Mouse (Mus musculus): Measurements from ENCODE around the gene Kirrel3. TPM values are rescaled to one million over a fixed set of nuclear protein-coding genes. Genes with fewer than 3 reads are reported as not detected.

Gene Kirrel3
- total RNA-seq, 2 experiments from 2014 or later: 59.8 to 62.6 TPM

- no peak for DNase-seq (ENCODE audit: extremely low spot score in 1 of 2, low spot score in 2 of 2)
These were observed 119.8 kb downstream of the Kirrel3 start for GRCm38 (mm10) chr9:34605486-34605885.

DNA sequence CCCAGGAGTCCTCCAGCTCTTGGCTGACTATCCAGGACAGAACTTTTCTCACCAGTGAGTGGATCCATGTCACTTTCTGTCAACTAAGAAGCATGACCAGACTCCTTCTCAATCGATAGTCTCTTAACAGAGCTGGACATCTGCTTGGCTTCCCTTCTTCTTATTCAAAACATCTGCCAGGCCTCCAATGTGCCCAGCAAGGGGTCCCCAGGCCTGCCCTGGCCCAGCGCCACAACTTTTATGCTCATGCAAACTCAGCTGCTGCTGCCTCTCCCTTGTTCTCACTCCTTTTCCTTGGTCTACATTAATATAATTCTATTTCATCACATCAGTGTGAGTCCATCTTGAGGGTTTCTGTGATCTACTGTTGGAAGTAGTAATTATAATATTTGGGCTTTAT is 122.3 kb downstream of the Kirrel3 start:
- intact Hi-C loops (cut with DNase I): no loop called here
- Histone ChIP-seq H3K4me3 (no peak overlapping the region), H3K27ac (no peak overlapping the region)
- no peak for DNase-seq (ENCODE audit: extremely low spot score in 1 of 2, low spot score in 2 of 2)
- no peak for TF ChIP-seq CTCF (IDR thresholded peaks at IDR 0.05)

More at GRCm38 (mm10) chr9:34605486-34605885, 119.8 kb downstream of the Kirrel3 start:
- Histone ChIP-seq H3K27ac (no peak overlapping the region), H3K4me3 (no peak overlapping the region)
- intact Hi-C loops (cut with DNase I): no loop called here
- TF ChIP-seq CTCF (IDR thresholded peaks at IDR 0.05): no peak

- no peak for TF ChIP-seq CTCF (IDR thresholded peaks at IDR 0.05)
- DNase-seq (ENCODE audit: extremely low spot score in 1 of 2, low spot score in 2 of 2): no peak
- intact Hi-C loops (cut with DNase I): no loop called here
- Histone ChIP-seq H3K27ac (no peak overlapping the region), H3K4me3 (no peak overlapping the region)
These were observed 127.4 kb downstream of the Kirrel3 start for GRCm38 (mm10) chr9:34612886-34613769.

- no peak for DNase-seq (ENCODE audit: extremely low spot score in 1 of 2, low spot score in 2 of 2)
- TF ChIP-seq CTCF (IDR thresholded peaks at IDR 0.05): no peak
- intact Hi-C loops (cut with DNase I): no loop called here
- no peak overlapping the region for H3K27ac ChIP-seq
- no peak overlapping the region for H3K4me3 ChIP-seq
These were observed 132.4 kb downstream of the Kirrel3 start for GRCm38 (mm10) chr9:34618099-34618498.

DNA sequence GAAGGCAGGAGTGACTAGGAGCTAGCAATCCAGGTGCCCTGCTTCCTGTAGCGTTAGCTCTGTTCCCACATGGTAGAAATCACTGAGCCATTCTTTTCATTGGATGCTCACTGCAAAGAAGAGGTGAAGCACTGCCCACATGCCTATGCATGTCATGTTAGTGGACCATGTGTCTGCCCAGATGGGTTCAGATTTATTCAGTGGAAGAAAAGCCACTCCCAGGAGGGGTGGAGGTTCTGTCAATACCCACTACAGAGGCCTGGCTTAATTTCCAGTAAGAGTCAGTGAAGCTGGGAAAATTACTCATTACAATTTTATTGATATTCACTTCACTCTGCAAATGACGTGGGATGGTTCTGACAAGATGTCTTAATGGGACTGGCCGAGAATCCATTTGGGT is 134.2 kb downstream of the Kirrel3 start:
- Histone ChIP-seq H3K27ac (no peak overlapping the region), H3K4me3 (no peak overlapping the region)
- DNase-seq (ENCODE audit: extremely low spot score in 1 of 2, low spot score in 2 of 2): no peak
- no peak for TF ChIP-seq CTCF (IDR thresholded peaks at IDR 0.05)
- intact Hi-C loops (cut with DNase I): no loop called here

DNA sequence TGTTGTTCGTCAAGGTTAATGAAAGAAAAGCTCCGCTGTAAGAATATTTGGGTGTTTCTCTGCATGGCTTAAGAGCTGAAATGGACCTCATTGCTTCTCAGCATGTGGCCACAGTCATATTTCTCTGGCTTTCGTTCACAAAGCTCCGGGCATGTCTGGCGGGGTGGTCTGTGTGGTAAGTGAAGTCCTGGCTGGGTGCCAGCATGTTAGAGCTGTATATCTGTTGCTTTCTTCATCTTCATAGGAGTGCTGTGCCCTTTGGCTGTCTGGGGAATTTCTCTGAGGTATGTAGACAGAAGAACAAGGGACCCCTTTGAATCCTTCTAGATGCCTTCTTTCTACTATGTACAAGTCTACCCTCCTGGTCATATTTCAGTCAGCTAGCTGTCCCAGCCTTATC is 137.8 kb downstream of the Kirrel3 start:
- no peak for DNase-seq (ENCODE audit: extremely low spot score in 1 of 2, low spot score in 2 of 2)
- intact Hi-C loops (cut with DNase I): no loop called here
- TF ChIP-seq CTCF (IDR thresholded peaks at IDR 0.05): no peak
- no peak overlapping the region for H3K4me3 ChIP-seq
- no peak overlapping the region for H3K27ac ChIP-seq

GRCm38 (mm10) chr9:34624021-34624420 is 138.3 kb downstream of the Kirrel3 start:
- Histone ChIP-seq H3K27ac (no peak overlapping the region), H3K4me3 (no peak overlapping the region)
- TF ChIP-seq CTCF (IDR thresholded peaks at IDR 0.05): no peak
- no peak for DNase-seq (ENCODE audit: extremely low spot score in 1 of 2, low spot score in 2 of 2)
- intact Hi-C loops (cut with DNase I): no loop called here

DNA sequence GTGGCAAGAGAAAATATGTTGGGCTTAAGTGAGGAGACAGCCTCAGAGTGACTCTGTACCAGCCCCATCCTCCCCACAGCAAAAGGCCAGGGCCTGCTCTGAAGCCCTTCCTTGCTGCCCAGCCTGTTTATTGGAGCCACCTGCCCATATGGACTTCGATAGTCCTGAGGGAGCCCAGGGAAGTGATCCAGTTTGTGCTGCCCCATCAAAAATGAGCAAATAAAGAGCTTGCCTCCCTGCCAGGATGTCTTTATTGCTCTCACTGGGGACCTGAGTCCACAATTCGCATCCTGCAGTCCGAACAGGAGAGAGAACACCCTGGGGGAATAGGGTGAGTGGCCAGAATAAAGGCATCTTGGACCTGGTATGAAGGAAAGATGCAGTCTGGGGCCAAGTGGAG is 143.1 kb downstream of the Kirrel3 start:
- no peak for TF ChIP-seq CTCF (IDR thresholded peaks at IDR 0.05)
- DNase-seq (ENCODE audit: extremely low spot score in 1 of 2, low spot score in 2 of 2): no peak
- intact Hi-C loops (cut with DNase I): no loop called here
- Histone ChIP-seq H3K4me3 (no peak overlapping the region), H3K27ac (no peak overlapping the region)

DNA sequence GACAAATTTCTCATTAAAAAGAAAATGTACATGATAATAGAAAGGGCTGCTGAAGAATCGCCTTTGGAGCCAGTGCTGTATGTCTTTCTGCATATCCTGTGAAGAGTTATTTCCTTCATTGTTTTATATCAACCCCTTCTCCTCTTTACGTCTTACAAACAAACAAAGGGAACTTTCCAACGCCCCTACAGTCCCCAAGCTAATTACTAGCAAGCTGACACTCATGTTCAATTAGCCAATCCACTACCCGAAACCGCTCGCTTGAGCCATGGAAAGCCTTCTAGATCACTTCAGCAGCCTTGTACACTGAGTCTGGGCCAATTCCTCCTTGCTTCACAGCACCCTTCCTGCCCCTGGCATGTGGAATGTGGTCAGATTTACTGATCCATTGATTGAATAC is 150.0 kb downstream of the Kirrel3 start:
- no peak overlapping the region for H3K27ac ChIP-seq
- intact Hi-C loops (cut with DNase I): no loop called here
- H3K4me3 ChIP-seq: no peak overlapping the region
- no peak for TF ChIP-seq CTCF (IDR thresholded peaks at IDR 0.05)
- no peak for DNase-seq (ENCODE audit: extremely low spot score in 1 of 2, low spot score in 2 of 2)

GRCm38 (mm10) chr9:34643917-34644316 is 158.2 kb downstream of the Kirrel3 start:
- H3K4me3 ChIP-seq: no peak overlapping the region
- H3K27ac ChIP-seq: no peak overlapping the region
- intact Hi-C loops (cut with DNase I): no loop called here
- no peak for DNase-seq (ENCODE audit: extremely low spot score in 1 of 2, low spot score in 2 of 2)
- no peak for TF ChIP-seq CTCF (IDR thresholded peaks at IDR 0.05)

DNA sequence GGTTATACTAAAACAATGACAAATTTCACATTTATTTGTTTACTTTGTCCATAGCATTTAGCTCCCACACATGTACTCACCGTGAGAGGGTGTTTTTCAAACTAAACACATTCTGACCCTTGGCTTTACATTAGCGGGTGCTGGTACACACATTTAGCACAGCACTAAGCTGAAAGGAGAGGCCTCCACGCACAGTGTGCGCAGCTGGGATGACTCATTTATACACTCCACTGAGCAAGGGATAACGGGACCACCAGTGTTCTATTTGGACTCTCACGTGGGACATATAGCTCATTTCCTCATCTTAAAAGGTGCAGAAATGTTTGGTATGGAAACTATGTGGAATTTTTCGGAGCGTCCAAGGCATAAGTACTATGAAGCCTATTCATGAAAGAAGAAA is 158.7 kb downstream of the Kirrel3 start:
- no peak overlapping the region for H3K4me3 ChIP-seq
- intact Hi-C loops (cut with DNase I): no loop called here
- DNase-seq (ENCODE audit: extremely low spot score in 1 of 2, low spot score in 2 of 2): no peak
- H3K27ac ChIP-seq: no peak overlapping the region
- TF ChIP-seq CTCF (IDR thresholded peaks at IDR 0.05): no peak

DNA sequence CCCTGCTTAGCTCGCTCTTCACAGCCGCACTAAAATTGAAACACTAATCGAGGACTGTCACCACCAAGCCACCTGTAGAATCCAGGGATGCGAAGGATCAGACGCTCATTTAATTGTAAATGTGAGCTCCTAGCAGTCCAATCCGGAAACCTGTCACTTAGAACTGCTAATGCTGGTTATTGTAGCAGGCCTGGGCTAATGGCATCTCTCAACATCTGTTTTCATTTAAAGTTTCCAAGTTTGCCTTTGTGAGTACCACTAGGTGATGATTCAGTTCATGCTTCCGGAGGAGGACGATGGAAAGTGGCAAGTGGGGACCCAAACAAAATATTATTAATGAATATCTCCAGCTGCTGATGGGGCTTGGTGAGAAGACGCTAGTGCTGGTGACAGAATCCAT is 161.1 kb downstream of the Kirrel3 start:
- DNase-seq (ENCODE audit: extremely low spot score in 1 of 2, low spot score in 2 of 2): no peak
- intact Hi-C loops (cut with DNase I): no loop called here
- H3K4me3 ChIP-seq: no peak overlapping the region
- TF ChIP-seq CTCF (IDR thresholded peaks at IDR 0.05): no peak
- H3K27ac ChIP-seq: no peak overlapping the region

DNA sequence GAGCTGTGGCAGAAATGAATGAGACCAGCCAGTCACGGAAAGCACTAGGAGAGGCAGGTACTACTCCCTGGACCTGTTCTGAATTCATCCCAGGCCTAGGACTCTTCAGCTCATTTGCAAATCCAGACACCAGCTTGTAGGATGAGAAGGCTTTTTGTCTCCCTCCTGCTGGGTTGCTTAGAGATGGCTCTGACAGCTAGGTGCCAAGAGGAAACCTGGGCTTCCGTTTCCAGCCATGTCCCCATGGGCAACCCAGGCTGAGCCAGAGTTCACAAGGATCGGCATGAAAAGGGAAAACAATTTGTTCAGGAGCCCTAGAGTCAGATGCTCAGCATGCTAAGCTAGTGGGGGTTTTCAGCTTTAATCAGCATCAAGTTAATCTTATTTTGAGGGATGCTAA is 166.6 kb downstream of the Kirrel3 start:
- TF ChIP-seq CTCF (IDR thresholded peaks at IDR 0.05): no peak
- intact Hi-C loops (cut with DNase I): no loop called here
- H3K27ac ChIP-seq: no peak overlapping the region
- H3K4me3 ChIP-seq: no peak overlapping the region
- DNase-seq (ENCODE audit: extremely low spot score in 1 of 2, low spot score in 2 of 2): no peak

Measured in left cerebral cortex, adult 2 months (tissue).